Mouse (Mus musculus) CD4-positive naive resting alpha-beta T cell, adult 57 days (primary cell): Measurements from ENCODE around the gene Epha6. TPM values are rescaled to one million over a fixed set of nuclear protein-coding genes. Genes with fewer than 3 reads are reported as not detected.

Experiments used
- total RNA-seq: library from RNA; stranded (reverse); gene quantifications from one replicate; pipeline ENCODE4 v1.2.4, GENCODE M21; 2023

Epha6 gene
- not detected for total RNA-seq

DNA sequence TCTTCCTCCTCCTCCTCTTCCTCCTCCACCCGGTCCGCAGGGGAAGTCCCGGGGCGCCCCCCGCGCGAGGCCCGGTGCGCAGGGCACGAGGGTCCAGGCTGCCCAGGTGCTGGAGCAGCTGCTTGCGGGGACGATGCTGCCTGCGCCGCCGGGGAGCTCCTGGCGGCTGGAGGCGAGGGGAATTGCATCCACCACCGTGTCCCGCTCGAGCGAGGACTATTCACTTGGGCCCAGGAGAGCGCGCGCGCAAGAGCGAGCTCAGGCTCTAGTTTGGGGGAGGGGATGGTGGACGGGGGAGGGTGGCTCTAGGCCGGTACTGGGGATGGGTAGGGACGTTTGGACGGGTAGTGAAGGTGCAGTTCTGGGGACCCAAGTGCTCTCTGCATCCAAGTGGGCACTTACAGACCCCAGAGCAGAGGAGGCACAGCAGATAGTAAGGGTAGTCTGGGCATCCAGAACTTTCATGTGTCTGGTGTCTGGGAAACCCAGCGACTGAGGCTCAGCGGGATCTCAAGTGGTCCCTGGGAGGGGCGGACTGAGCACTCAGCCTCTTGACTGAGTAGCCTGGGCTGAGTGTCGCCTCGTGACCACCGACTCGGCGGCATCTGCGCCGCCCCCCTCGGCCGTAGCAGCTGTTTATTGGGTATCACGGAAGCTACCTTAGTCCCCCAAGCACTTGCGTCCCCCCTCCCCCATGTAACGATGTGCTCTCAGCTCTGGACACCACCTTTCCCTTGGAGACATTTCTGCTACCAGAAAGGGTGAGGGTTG, at the start of gene Epha6:
Gene Epha6 (minus strand): TSS at position 471 of the 771 bp plus-strand sequence.

DNA sequence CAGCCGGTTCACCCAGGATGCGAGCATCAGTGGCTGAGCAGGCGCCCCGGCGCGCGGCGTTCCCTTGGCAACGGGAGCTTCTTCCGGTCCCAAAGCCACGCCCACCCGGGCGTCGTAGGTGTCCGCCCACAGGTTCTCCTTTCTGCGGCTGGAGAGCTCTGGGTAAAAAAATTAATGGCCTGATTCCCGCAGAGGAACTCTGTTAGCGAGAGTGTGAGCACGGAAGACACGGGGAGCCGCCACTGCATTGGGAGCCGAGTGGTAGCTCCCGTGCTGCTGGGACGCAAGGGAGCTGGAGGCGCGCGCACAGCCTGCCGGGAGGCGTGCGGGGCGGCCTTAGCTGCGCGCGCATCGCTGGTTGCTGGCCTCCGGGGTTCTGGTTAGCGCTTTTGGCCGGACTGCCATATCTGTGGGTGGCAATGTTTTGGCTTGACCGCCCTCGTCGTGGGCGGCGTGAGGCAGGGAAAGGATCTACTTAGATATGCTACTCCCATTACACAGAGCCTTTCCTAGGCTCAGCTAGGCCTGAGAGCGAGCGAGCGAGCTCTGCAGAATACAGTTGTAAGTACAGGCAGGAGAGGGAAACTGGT, 966.1 kb downstream of the Epha6 start, which contains the start of gene Arl6:
Gene Arl6 (minus strand): TSS at position 290 of the 590 bp plus-strand sequence.

